Mouse (Mus musculus) small intestine, adult 2 months (tissue): ENCODE results near the gene Tpmt.

Experiments used
- CTCF ChIP-seq: fragments of 200-500 bp; IDR thresholded peaks from 2 replicates; pipeline ENCODE4 v1.5.1; 2012; ENCODE audit warnings: low read depth, mild to moderate bottlenecking, control low read depth, inconsistent platforms, low read length, moderate library complexity, mixed read lengths; ENCODE audit not compliant: insufficient replicate concordance, insufficient read length; ENCODE audit errors: extremely low read depth
- POLR2A ChIP-seq: fragments of 200-500 bp; IDR thresholded peaks from 2 replicates; pipeline ENCODE4 v1.6.1; 2012; ENCODE audit warnings: low read depth, mild to moderate bottlenecking, control low read depth, inconsistent platforms, low read length, moderate library complexity

DNA sequence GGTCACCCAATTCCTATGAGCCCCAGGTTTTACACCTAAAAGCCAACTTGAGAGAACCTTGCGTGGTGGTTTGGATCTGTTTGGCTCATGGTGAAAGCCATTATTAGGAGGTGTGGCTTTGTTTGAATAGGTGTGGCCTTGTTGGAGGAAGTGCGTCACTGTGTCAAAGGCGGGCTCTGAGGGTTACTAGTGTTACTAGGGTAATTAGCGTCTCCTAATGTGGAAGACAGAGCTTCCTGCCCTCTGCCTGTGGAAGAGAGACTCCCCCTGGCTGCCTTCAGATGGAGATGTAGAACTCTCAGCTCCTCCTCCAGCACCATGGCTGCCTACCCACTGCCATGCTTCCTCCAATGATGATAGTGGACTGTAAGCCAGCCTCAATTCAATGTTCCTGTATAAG lies 42.9 kb downstream of the Tpmt start:
- TF ChIP-seq POLR2A = no peak
- TF ChIP-seq CTCF = no peak
